Mouse (Mus musculus): Measurements from ENCODE around the gene Mettl25. TPM values are rescaled to one million over a fixed set of nuclear protein-coding genes. Genes with fewer than 3 reads are reported as not detected.

Mettl25 gene
- total and polyA plus RNA-seq, 3 experiments, result 6.6 to 11.7 (median 7.8) TPM

DNA sequence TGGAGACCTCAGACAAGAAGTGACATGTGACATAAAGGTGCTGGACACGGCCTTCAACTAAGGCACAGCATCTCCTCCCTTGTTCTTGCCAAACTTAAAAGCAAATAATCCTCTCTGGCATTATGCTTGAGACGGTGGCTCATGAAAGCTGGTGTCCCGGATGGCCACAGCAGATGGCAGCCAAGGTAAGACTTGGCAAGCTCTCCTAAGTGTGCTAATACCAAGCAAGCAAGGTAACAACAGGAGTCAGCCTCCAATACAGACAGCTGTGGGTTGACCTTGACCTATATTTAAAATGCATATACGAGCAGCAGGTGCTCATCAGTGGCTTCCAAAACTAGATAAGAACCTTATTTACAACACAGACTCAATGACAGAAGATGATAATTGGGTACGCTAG lies 9.1 kb upstream of the Mettl25 start:
- Histone ChIP-seq H3K4me2 (ENCODE audit: insufficient read depth, low read depth, poor library complexity, severe bottlenecking) (no peak overlapping the region), H3K9me3 (replicated peaks; ENCODE audit: low read length) (no peaks in the 10 kb centered on the region), H3K4me3 (replicated peaks in 1 of 3; ENCODE audit: low read depth in 2 of 3, low read length in 2 of 3, poor library complexity in 1 of 3) (no peak overlapping the region), H3K27ac (ENCODE audit: insufficient read depth, low read depth) (no peak overlapping the region), H3K79me2 (replicated peaks; ENCODE audit: control insufficient read depth, extremely low read depth, insufficient read depth, poor library complexity, severe bottlenecking) (no peaks in the 10 kb centered on the region), H3K4me1 (ENCODE audit: control insufficient read depth in 1 of 2, insufficient read depth in 2 of 2) (no peaks in the 10 kb centered on the region), H3K27me3 (replicated peaks) (no peaks in the 10 kb centered on the region), H3K9ac (ENCODE audit: insufficient read depth, low read depth) (no peak overlapping the region), H3K36me3 (replicated peaks in 1 of 2; ENCODE audit: control insufficient read depth in 1 of 2, insufficient read depth in 1 of 2, low read length in 1 of 2) (peaks cover 30 to 58% of the 10 kb centered on the region in 2 experiments)
- dilution Hi-C loops (cut with MboI; ENCODE audit: extremely low pct_ligation_motif_present, extremely low pct_unique_long_range_greater_than_20kb, low sequenced_read_pairs), result no loop called here
- no peak for DNase-seq (ENCODE audit: extremely low read depth)
- TF ChIP-seq RCOR1 (conservative IDR thresholded peaks at IDR 0.05; ENCODE audit: low read depth, low read length) (no peak), POLR2AphosphoS2 (IDR thresholded peaks at IDR 0.05; ENCODE audit: low read depth, low read length) (no peak), JUND (conservative IDR thresholded peaks at IDR 0.05; ENCODE audit: low read depth, low read length) (no peak), UBTF (IDR thresholded peaks at IDR 0.05; ENCODE audit: low read depth, low read length) (no peak), KAT2A (IDR thresholded peaks at IDR 0.05; ENCODE audit: insufficient replicate concordance, low read length) (no peak), ELF1 (IDR thresholded peaks at IDR 0.05; ENCODE audit: low read depth, low read length) (no peak), MAX (IDR thresholded peaks at IDR 0.05; ENCODE audit: low read length) (no peak), BHLHE40 (IDR thresholded peaks at IDR 0.05; ENCODE audit: low read depth, low read length) (no peak), JUN (IDR thresholded peaks at IDR 0.05; ENCODE audit: insufficient read depth, low read depth, low read length) (no peak), GABPA (IDR thresholded peaks at IDR 0.05; ENCODE audit: insufficient replicate concordance, low read depth, low read length) (no peak), ZKSCAN1 (IDR thresholded peaks at IDR 0.05; ENCODE audit: borderline replicate concordance, low read depth, low read length) (no peak), ETS1 (conservative IDR thresholded peaks at IDR 0.05; ENCODE audit: low read depth, low read length) (no peak), MAFK (IDR thresholded peaks at IDR 0.05; ENCODE audit: insufficient replicate concordance, low read length) (no peak), E2F4 (IDR thresholded peaks at IDR 0.05; ENCODE audit: insufficient replicate concordance, low read depth, low read length) (no peak), MYC (IDR thresholded peaks at IDR 0.05; ENCODE audit: low read depth, low read length) (no peak)
- in situ Hi-C loops (cut with MboI; ENCODE audit: low pct_ligation_motif_present, low pct_unique_long_range_greater_than_20kb, low sequenced_read_pairs), result loop anchor here (25.0 kb wide), 1 partner anchor 737 kb away; no protein-coding TSS in a partner anchor

DNA sequence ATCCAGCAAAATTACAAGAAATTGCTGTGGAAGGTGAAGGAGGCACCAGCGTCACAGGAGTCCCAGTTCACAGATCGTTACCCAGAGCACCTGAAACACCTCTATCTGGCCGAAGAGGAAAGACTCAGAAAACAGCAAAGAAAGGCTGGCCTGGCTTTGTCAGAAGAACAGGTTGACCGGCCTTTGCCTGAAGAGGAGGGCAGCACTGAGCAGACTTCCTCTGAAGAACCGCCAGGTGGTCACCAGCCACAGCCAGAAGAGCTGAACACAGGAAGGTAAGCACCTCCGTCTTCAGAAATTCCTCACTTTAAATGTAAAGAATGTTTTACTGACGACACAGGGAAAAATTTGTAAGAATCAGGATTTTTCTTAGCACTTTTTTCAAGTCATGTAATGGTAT lies 1.4 kb upstream of the Mettl25 start:
- Histone ChIP-seq H3K4me1 (ENCODE audit: control insufficient read depth in 1 of 2, insufficient read depth in 2 of 2) (peaks cover 6 to 53% of the 10 kb centered on the region in 2 experiments), H3K4me2 (ENCODE audit: insufficient read depth, low read depth, poor library complexity, severe bottlenecking) (peak overlapping the region; percentile 96), H3K4me3 (replicated peaks in 1 of 3; ENCODE audit: low read depth in 2 of 3, low read length in 2 of 3, poor library complexity in 1 of 3) (peak overlapping the region; percentile 35 to 93 (median 87)), H3K9ac (ENCODE audit: insufficient read depth, low read depth) (peak overlapping the region; percentile 33; the same call in 1 of the 2 replicates), H3K36me3 (replicated peaks in 1 of 2; ENCODE audit: control insufficient read depth in 1 of 2, insufficient read depth in 1 of 2, low read length in 1 of 2) (peaks cover 24 to 58% of the 10 kb centered on the region in 2 experiments), H3K9me3 (replicated peaks; ENCODE audit: low read length) (no peaks in the 10 kb centered on the region), H3K79me2 (replicated peaks; ENCODE audit: control insufficient read depth, extremely low read depth, insufficient read depth, poor library complexity, severe bottlenecking) (peaks cover 26% of the 10 kb centered on the region), H3K27ac (ENCODE audit: insufficient read depth, low read depth) (no peak overlapping the region), H3K27me3 (replicated peaks) (no peaks in the 10 kb centered on the region)
- TF ChIP-seq ZKSCAN1 (IDR thresholded peaks at IDR 0.05; ENCODE audit: borderline replicate concordance, low read depth, low read length), result no peak
- TF ChIP-seq CTCF (conservative IDR thresholded peaks at IDR 0.05 in 1 of 2, IDR thresholded peaks at IDR 0.05 in 1 of 2; ENCODE audit: low read depth in 2 of 2, low read length in 2 of 2), result peak in 1 of 2 experiments; percentile 60; a peak in 2 of 4 replicates
- no peak for TF ChIP-seq GABPA (IDR thresholded peaks at IDR 0.05; ENCODE audit: insufficient replicate concordance, low read depth, low read length)
- dilution Hi-C loops (cut with MboI; ENCODE audit: extremely low pct_ligation_motif_present, extremely low pct_unique_long_range_greater_than_20kb, low sequenced_read_pairs), result no loop called here
- peak; percentile 41 for DNase-seq (ENCODE audit: extremely low read depth)
- in situ Hi-C loops (cut with MboI; ENCODE audit: low pct_ligation_motif_present, low pct_unique_long_range_greater_than_20kb, low sequenced_read_pairs), result no loop called here
